Mouse (Mus musculus) liver, embryonic 11.5 days (tissue): ENCODE measurements around the gene Ppm1j. TPM values are rescaled to one million over a fixed set of nuclear protein-coding genes. Genes with fewer than 3 reads are reported as not detected.

Experiments used
- ATAC-seq: fragments of 200-750 bp; cut with Nextera tagmentation; replicated peaks from 2 replicates; pipeline ENCODE4 v1.8.0; 2017; ENCODE audit warnings: moderate number of reproducible peaks, mild to moderate bottlenecking, moderate TSS enrichment, moderate library complexity; ENCODE audit not compliant: low FRiP score
- DNase-seq: peaks from one replicate; pipeline ENCODE4 v3.0.0-alpha.2; 2017; ENCODE audit warnings: low spot score
- H3K27ac ChIP-seq: fragments of 300-500 bp; sonication (generic); 2 replicates; pipeline ENCODE4 v1.5.1; 2014; ENCODE audit warnings: mild to moderate bottlenecking, low read depth, low read length, control low read depth
- H3K27me3 ChIP-seq: fragments of 300-500 bp; sonication (generic); replicated peaks from 2 replicates; pipeline ENCODE4 v1.6.1; 2014; ENCODE audit warnings: low read length, mixed read lengths; ENCODE audit not compliant: control insufficient read depth, insufficient read depth
- H3K36me3 ChIP-seq: fragments of 300-500 bp; sonication (generic); 2 replicates; pipeline ENCODE4 v1.6.1; 2014; ENCODE audit warnings: mild to moderate bottlenecking, low read length, moderate library complexity, mixed read lengths; ENCODE audit not compliant: control insufficient read depth, insufficient read depth
- H3K4me1 ChIP-seq: fragments of 300-500 bp; sonication (generic); replicated peaks from 2 replicates; pipeline ENCODE4 v1.6.1; 2014; ENCODE audit warnings: low read length, mixed read lengths; ENCODE audit not compliant: control insufficient read depth, insufficient read depth
- H3K4me2 ChIP-seq: fragments of 300-500 bp; sonication (generic); 2 replicates; pipeline ENCODE4 v1.6.1; 2014; ENCODE audit warnings: mild to moderate bottlenecking, control low read depth, moderate library complexity
- H3K4me3 ChIP-seq: fragments of 300-500 bp; sonication (generic); 2 replicates; pipeline ENCODE4 v1.5.1; 2014; ENCODE audit warnings: low read depth, low read length, control low read depth
- H3K9ac ChIP-seq: fragments of 300-500 bp; sonication (generic); 2 replicates; pipeline ENCODE4 v1.6.1; 2014; ENCODE audit warnings: low read depth, low read length, control low read depth
- H3K9me3 ChIP-seq: fragments of 300-500 bp; sonication (generic); 2 replicates; pipeline ENCODE4 v1.6.1; 2016; ENCODE audit warnings: low read length, inconsistent platforms, mixed read lengths; ENCODE audit not compliant: control insufficient read depth
- WGBS: fragments of 180-500 bp; shearing (Covaris S2); extraction: QIAGEN DNeasy Blood & Tissue Kit; methylation state at CpG from one replicate; pipeline ENCODE4 v1.1.7; 2014; 5-methylcytosine and 5-hydroxymethylcytosine counted together
- polyA plus RNA-seq: library from polyadenylated mRNA; unstranded; fragments of >200 nt; fragmentation: Nextera tagmentation; extraction: Ambion mirVana; gene quantifications from 2 replicates; pipeline ENCODE4 v1.2.1, GENCODE M21; 2014

Ppm1j gene
- polyA plus RNA-seq, 1 experiment from 2014 or later, result 1.9 TPM

DNA sequence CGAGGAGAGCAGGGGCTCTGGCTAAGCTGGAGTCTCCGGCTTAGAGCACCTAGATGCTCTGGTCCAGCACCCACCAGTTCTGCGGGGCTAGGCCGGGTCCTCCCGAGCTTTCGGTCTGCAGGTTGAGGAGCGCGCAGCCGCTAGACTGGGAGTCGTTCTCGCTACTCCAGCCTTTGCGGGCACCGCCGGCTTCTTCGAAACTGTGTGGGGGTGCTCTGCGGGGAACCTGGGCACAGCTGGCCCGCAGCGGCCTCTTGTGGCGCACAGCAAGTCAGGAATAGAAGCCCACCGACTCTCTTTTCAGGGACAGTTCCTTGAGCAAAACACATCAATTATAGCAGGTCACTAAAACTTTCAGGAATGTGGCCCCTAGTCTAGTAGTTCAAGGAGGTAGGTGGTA lies 3.5 kb upstream of the Ppm1j start:
- peak overlapping the region; percentile 25 for H3K4me3 ChIP-seq
- H3K27me3 ChIP-seq, result peaks cover 72% of the 10 kb centered on the region
- no peak overlapping the region for H3K9ac ChIP-seq
- ATAC-seq, result no peak
- no peaks in the 10 kb centered on the region for H3K36me3 ChIP-seq
- H3K27ac ChIP-seq, result no peak overlapping the region
- WGBS, result 4% methylated on average over 20 of the region's 20 CpGs
- H3K9me3 ChIP-seq, result no peaks in the 10 kb centered on the region
- DNase-seq, result no peak
- H3K4me2 ChIP-seq, result peak overlapping the region; percentile 38
- H3K4me1 ChIP-seq, result peaks cover 10% of the 10 kb centered on the region

DNA sequence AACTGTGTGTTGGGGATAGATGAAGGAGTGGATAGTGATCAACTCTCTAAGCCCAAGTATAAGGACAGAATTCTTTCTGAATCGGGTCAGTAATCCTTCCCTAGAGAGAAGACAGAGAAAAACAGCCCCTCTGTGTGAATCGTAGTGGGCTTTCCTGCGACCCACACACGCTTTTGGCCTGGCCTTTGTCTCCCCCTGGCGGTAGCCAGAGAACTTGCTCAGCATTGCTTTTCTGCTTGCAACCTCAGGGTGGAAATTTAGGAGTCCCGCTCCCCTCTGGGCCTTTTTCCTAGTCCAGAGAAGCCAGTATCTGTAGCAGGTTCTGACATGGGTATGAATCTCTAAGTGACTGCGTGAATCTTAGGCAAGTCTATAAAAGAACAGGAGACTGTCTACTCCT lies 907 bp upstream of the Ppm1j start:
- Histone ChIP-seq H3K4me1 (peaks cover 10% of the 10 kb centered on the region), H3K36me3 (no peaks in the 10 kb centered on the region), H3K4me2 (no peak overlapping the region), H3K27ac (no peak overlapping the region), H3K9ac (no peak overlapping the region), H3K27me3 (peaks cover 85% of the 10 kb centered on the region), H3K4me3 (no peak overlapping the region), H3K9me3 (no peaks in the 10 kb centered on the region)
- 4% methylated on average over 7 of the region's 7 CpGs for WGBS
- no peak for ATAC-seq
- peak; percentile 65 for DNase-seq

DNA sequence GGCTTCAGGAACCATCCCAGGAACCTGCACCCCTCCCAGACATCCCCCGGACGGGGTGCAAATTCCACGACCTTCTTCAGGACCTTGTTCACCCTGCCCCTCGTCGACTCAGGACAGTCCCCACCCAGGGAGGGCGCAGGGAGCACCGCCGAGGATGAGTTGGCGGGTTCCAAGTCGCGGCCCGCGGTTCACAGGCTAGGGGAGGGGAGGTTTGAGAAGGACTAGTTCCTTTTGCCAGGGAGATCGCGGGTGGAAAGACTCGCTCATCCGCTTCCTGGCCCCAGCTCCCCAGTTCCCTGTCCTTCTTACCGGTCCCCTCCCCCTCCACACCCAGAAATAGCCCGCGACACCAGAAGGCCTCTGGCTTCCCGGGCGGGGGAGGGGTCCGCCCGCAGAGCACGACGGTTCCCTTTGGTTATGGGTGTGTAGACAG lies 631 bp downstream of the Ppm1j start, which contains the start of gene Fam19a3:
Gene Fam19a3 (minus strand): TSS at position 370 of the 433 bp plus-strand sequence.
- no peak for ATAC-seq
- WGBS, result 0% methylated on average over 26 of the region's 26 CpGs
- Histone ChIP-seq H3K9ac (peak within 1 kb of the TSS; percentile 44), H3K4me3 (peak within 1 kb of the TSS; percentile 63), H3K9me3 (no peaks in the 10 kb centered on the region), H3K36me3 (no peaks in the 10 kb centered on the region), H3K27me3 (peaks cover 75% of the 10 kb centered on the region), H3K4me2 (peak within 1 kb of the TSS; percentile 99), H3K27ac (no peak within 1 kb of the TSS), H3K4me1 (peaks cover 10% of the 10 kb centered on the region)
- peak; percentile 46 for DNase-seq

DNA sequence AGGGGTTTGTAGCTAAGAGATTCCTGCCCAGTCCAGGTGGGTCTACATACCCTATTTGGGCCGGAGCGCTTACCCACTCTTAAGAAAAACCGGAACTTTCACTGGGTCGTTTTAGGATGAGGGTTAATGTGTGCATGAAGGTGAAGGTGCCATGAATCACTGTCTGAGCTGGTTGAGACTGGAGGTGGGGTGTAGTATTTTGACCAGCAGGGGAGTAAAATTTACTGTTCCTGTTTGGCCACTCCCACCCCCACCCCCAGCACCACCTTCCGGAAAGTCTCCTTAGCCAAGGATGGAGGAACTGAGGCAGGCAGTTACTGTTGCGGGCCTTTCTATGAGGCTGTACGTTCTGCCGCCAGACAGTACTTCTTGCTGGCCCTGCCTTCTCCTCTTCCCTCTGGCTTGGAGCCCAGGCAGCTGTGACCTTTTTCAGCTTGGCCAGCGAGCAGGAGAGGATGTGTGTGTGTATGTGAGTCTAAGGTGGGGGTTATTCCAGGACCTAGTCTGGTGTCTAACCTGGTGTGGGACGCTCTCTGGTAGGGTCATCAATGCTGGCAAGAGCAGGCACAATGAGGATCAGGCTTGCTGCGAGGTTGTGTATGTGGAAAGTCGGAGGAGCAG lies 1.3 kb downstream of the Ppm1j start:
- no peak for ATAC-seq
- Histone ChIP-seq H3K9me3 (no peaks in the 10 kb centered on the region), H3K27me3 (peaks cover 68% of the 10 kb centered on the region), H3K27ac (no peak overlapping the region), H3K4me1 (peaks cover 10% of the 10 kb centered on the region), H3K36me3 (no peaks in the 10 kb centered on the region), H3K9ac (no peak overlapping the region), H3K4me3 (peak overlapping the region; percentile 63; the same call in 1 of the 2 replicates), H3K4me2 (peak overlapping the region; percentile 99)
- 19% methylated on average over 12 of the region's 12 CpGs for WGBS
- peak; percentile 28 for DNase-seq

DNA sequence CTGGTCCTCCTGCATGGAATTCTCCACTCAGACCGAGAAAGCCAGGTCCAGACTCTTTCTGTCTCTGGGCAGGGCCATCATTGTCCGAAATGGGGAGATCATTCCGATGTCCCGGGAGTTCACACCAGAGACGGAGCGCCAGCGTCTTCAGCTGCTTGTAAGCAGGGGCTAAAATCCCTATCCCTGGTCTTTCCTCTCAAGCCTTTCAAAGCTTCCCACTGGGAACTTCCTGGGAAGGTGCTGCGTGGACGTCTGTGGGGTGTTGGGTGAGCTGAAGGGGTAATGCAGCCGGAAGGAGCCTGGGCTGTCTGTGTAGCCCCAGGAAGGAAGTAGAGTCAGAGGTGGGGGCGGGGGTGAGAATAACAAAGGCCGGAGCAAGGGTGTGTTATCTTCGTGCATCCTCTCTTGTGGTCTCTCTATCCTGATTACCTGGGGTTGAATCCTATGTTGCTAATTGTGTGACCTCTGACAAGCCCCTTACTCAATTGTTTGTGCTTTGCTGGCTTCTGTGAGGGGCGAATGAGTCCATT lies 3.2 kb downstream of the Ppm1j start:
- H3K36me3 ChIP-seq, result no peaks in the 10 kb centered on the region
- H3K27me3 ChIP-seq, result peaks cover 50% of the 10 kb centered on the region
- H3K4me2 ChIP-seq, result 0 out of 2 replicates have a peak overlapping the region, but pooled peaks have one; percentile 2
- no peak overlapping the region for H3K27ac ChIP-seq
- no peak overlapping the region for H3K9ac ChIP-seq
- WGBS, result 18% methylated on average over 14 of the region's 14 CpGs
- H3K9me3 ChIP-seq, result no peaks in the 10 kb centered on the region
- DNase-seq (no peak), ATAC-seq (no peak)
- no peak overlapping the region for H3K4me3 ChIP-seq
- H3K4me1 ChIP-seq, result peaks cover 10% of the 10 kb centered on the region

DNA sequence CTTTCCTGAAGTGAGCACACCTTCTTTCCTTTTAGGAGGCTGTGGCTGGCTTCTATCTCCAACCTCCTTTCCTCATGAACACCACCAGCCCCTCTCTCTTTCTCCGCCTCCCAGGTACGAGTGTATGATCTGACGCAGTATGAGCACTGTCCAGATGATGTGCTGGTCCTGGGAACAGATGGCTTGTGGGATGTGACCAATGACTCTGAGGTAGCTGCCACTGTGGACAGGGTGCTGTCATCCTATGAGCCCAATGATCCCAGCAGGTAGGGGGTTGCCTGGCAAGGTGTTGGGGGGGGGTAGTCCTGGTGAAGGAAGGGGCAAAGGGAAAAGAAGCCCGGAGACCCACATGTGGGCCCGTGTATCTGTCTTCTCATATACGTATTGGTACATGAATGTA lies 4.4 kb downstream of the Ppm1j start:
- H3K27ac ChIP-seq, result no peak overlapping the region
- H3K4me2 ChIP-seq, result no peak overlapping the region
- H3K27me3 ChIP-seq, result peaks cover 43% of the 10 kb centered on the region
- H3K4me1 ChIP-seq, result peaks cover 15% of the 10 kb centered on the region
- no peak overlapping the region for H3K4me3 ChIP-seq
- H3K9ac ChIP-seq, result no peak overlapping the region
- no peaks in the 10 kb centered on the region for H3K9me3 ChIP-seq
- no peaks in the 10 kb centered on the region for H3K36me3 ChIP-seq
- ATAC-seq (no peak), DNase-seq (no peak)
- WGBS, result 84% methylated on average over 6 of the region's 6 CpGs

DNA sequence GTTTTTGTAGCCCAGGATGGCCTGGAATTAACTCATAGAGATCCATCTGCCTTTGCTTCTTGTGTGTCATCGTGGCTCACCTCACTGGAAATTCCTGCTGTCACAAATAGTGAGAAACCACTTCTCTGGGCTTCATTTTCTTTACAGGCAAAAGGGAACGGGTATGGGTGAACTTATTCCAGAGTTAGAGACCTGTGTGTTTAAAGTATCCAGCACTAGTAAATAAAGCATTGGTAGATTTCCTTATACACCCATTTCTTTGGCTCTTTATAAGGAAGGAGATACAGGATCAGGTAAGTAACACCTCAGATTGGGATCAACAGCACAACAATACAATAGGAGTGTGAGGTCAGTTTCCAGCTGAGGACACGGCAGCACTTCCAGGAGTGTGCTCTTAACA lies 7.2 kb downstream of the Ppm1j start, which contains the start of gene Rhoc:
Gene Rhoc (plus strand): TSS at position 301 of the 400 bp plus-strand sequence.
- peak within 1 kb of the TSS; percentile 55 for H3K4me3 ChIP-seq
- H3K27me3 ChIP-seq, result peaks cover 15% of the 10 kb centered on the region
- peak within 1 kb of the TSS; percentile 85 for H3K4me2 ChIP-seq
- peak within 1 kb of the TSS; percentile 66 for H3K9ac ChIP-seq
- DNase-seq (no peak), ATAC-seq (no peak)
- WGBS, result 49% methylated on average over 3 of the region's 3 CpGs
- 0 out of 2 replicates have a peak, but pooled peaks cover 2% of the 10 kb centered on the region for H3K36me3 ChIP-seq
- H3K4me1 ChIP-seq, result peaks cover 18% of the 10 kb centered on the region
- H3K9me3 ChIP-seq, result no peaks in the 10 kb centered on the region
- H3K27ac ChIP-seq, result peak within 1 kb of the TSS; percentile 6

DNA sequence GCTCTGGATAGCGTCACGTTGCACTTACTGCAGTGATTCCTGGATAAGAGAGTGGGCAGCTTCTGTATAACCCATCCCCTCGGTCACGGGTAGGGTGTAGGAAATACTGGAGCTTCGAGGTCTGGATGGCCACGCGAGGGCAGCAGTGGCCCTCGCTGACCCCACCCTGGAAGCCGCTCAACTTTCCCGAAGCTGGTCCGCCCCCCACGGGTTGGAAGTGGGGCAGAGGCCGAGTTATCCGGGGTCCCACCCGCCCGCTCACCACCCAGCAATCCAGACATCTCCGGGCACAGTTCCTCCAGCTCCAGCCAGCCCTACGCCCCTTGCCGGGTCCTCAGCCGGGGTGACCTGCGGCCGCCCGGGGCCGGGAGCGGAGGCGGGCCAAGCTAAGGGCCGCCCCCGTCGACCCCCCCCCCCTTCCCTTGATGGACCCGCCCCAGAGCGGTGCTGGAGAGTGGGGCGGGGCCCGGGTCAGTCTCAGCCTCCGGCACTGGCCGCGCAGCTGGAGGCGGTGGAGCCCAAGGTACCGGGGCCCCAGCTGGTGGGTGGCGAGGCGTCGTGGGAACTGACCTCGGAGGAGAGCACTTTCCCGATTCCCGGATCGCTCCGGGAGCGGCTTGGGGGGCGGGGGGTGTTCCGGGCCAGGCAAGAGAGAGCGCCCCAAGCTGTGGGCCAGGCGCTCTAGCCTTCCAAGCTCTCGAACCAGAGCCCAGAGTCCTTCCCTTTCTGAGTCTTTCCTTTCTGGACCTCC lies 7.9 kb downstream of the Ppm1j start:
- Histone ChIP-seq H3K27me3 (peaks cover 8% of the 10 kb centered on the region), H3K9me3 (no peaks in the 10 kb centered on the region), H3K4me1 (peaks cover 24% of the 10 kb centered on the region), H3K4me2 (peak overlapping the region; percentile 85), H3K9ac (peak overlapping the region; percentile 66), H3K27ac (peak overlapping the region; percentile 6), H3K36me3 (0 out of 2 replicates have a peak, but pooled peaks cover 2% of the 10 kb centered on the region), H3K4me3 (peak overlapping the region; percentile 55)
- WGBS, result under 1% methylated on average over 47 of the region's 52 CpGs
- DNase-seq, result peak; percentile 80
- peak; percentile 79 for ATAC-seq
